Mouse (Mus musculus): ENCODE measurements around the gene Syvn1. TPM values are rescaled to one million over a fixed set of nuclear protein-coding genes. Genes with fewer than 3 reads are reported as not detected.
A peak's percentile ranks its signal among the peaks of the same experiment; 100 is the strongest.

Syvn1 gene
- total and polyA plus RNA-seq, 2 experiments = 7.6 to 64.7 TPM

GRCm38 (mm10) chr19:6013691-6014090, 32.7 kb upstream of the Syvn1 start:
- Histone ChIP-seq H3K9ac (ENCODE audit: low read depth, low read length) (no peak overlapping the region), H3K27me3 (ENCODE audit: control insufficient read depth, insufficient read depth, low read length) (no peaks in the 10 kb centered on the region), H3K36me3 (ENCODE audit: control insufficient read depth, insufficient read depth, low read length) (no peaks in the 10 kb centered on the region; the same call in 1 of the 2 replicates), H3K4me3 (ENCODE audit: insufficient read depth, low read depth, low read length) (no peak overlapping the region), H3K4me1 (ENCODE audit: control insufficient read depth, insufficient read depth, low read length) (peaks cover 10% of the 10 kb centered on the region), H3K79me2 (ENCODE audit: control insufficient read depth, insufficient read depth, low read length) (no peaks in the 10 kb centered on the region), H3K27ac (replicated peaks; ENCODE audit: insufficient read depth, low read depth, low read length) (no peak overlapping the region)
- DNase-seq (ENCODE audit: extremely low read depth, low read depth, low spot score) = no peak
- WGBS = 93% methylated on average over 10 of the region's 10 CpGs
- no peak for TF ChIP-seq POLR2A (IDR thresholded peaks at IDR 0.05; ENCODE audit: extremely low read depth, insufficient read depth, low read length)
- no peak for TF ChIP-seq CTCF (IDR thresholded peaks at IDR 0.05; ENCODE audit: low read depth, low read length)

GRCm38 (mm10) chr19:6014991-6015510, 31.3 kb upstream of the Syvn1 start:
- WGBS = under 1% methylated on average over 17 of the region's 18 CpGs
- no peaks in the 10 kb centered on the region for H3K27me3 ChIP-seq (ENCODE audit: control insufficient read depth, insufficient read depth, low read length)

GRCm38 (mm10) chr19:6015511-6016315, 30.7 kb upstream of the Syvn1 start, which contains the start of gene Capn1:
Capn1 (minus strand) TSS chr19:6015897.
- peak; percentile 15; the same call in 1 of the 2 replicates for TF ChIP-seq CTCF (IDR thresholded peaks at IDR 0.05; ENCODE audit: low read depth, low read length)
- TF ChIP-seq POLR2A (IDR thresholded peaks at IDR 0.05; ENCODE audit: extremely low read depth, insufficient read depth, low read length) = no peak
- H3K4me1 ChIP-seq (ENCODE audit: control insufficient read depth, insufficient read depth, low read length) = peaks cover 10% of the 10 kb centered on the region
- 8% methylated on average over 40 of the region's 40 CpGs for WGBS
- peak within 1 kb of the TSS; percentile 77 for H3K9ac ChIP-seq (ENCODE audit: low read depth, low read length)
- peak; percentile 41 for DNase-seq (ENCODE audit: extremely low read depth, low read depth, low spot score)
- H3K27me3 ChIP-seq (ENCODE audit: control insufficient read depth, insufficient read depth, low read length) = no peaks in the 10 kb centered on the region
- H3K4me3 ChIP-seq (ENCODE audit: insufficient read depth, low read depth, low read length) = peak within 1 kb of the TSS; percentile 58
- peak within 1 kb of the TSS; percentile 58 for H3K27ac ChIP-seq (replicated peaks; ENCODE audit: insufficient read depth, low read depth, low read length)
- H3K79me2 ChIP-seq (ENCODE audit: control insufficient read depth, insufficient read depth, low read length) = no peaks in the 10 kb centered on the region
- H3K36me3 ChIP-seq (ENCODE audit: control insufficient read depth, insufficient read depth, low read length) = no peaks in the 10 kb centered on the region; the same call in 1 of the 2 replicates

More at GRCm38 (mm10) chr19:6014991-6015510, 31.3 kb upstream of the Syvn1 start:
- TF ChIP-seq CTCF (IDR thresholded peaks at IDR 0.05; ENCODE audit: low read depth, low read length) (no peak), POLR2A (IDR thresholded peaks at IDR 0.05; ENCODE audit: extremely low read depth, insufficient read depth, low read length) (peak; percentile 32; the same call in 1 of the 2 replicates)
- Histone ChIP-seq H3K9ac (ENCODE audit: low read depth, low read length) (peak overlapping the region; percentile 77), H3K4me3 (ENCODE audit: insufficient read depth, low read depth, low read length) (peak overlapping the region; percentile 58), H3K4me1 (ENCODE audit: control insufficient read depth, insufficient read depth, low read length) (peaks cover 10% of the 10 kb centered on the region), H3K27ac (replicated peaks; ENCODE audit: insufficient read depth, low read depth, low read length) (peak overlapping the region; percentile 58), H3K36me3 (ENCODE audit: control insufficient read depth, insufficient read depth, low read length) (no peaks in the 10 kb centered on the region; the same call in 1 of the 2 replicates), H3K79me2 (ENCODE audit: control insufficient read depth, insufficient read depth, low read length) (no peaks in the 10 kb centered on the region)
- DNase-seq (ENCODE audit: extremely low read depth, low read depth, low spot score) = peak; percentile 65

- Histone ChIP-seq H3K27ac (replicated peaks; ENCODE audit: insufficient read depth, low read depth, low read length) (no peak overlapping the region), H3K9ac (ENCODE audit: low read depth, low read length) (no peak overlapping the region), H3K4me1 (ENCODE audit: control insufficient read depth, insufficient read depth, low read length) (peaks cover 10% of the 10 kb centered on the region), H3K4me3 (ENCODE audit: insufficient read depth, low read depth, low read length) (no peak overlapping the region), H3K36me3 (ENCODE audit: control insufficient read depth, insufficient read depth, low read length) (no peaks in the 10 kb centered on the region; the same call in 1 of the 2 replicates), H3K27me3 (ENCODE audit: control insufficient read depth, insufficient read depth, low read length) (no peaks in the 10 kb centered on the region), H3K79me2 (ENCODE audit: control insufficient read depth, insufficient read depth, low read length) (no peaks in the 10 kb centered on the region)
- WGBS = 81% methylated on average over 7 of the region's 7 CpGs
- DNase-seq (ENCODE audit: extremely low read depth, low read depth, low spot score) = no peak
- TF ChIP-seq POLR2A (IDR thresholded peaks at IDR 0.05; ENCODE audit: extremely low read depth, insufficient read depth, low read length) (no peak), CTCF (IDR thresholded peaks at IDR 0.05; ENCODE audit: low read depth, low read length) (no peak)
Observed at GRCm38 (mm10) chr19:6016532-6016931, 29.8 kb upstream of the Syvn1 start.

- no peak overlapping the region for H3K27ac ChIP-seq (replicated peaks; ENCODE audit: insufficient read depth, low read depth, low read length)
- 30% methylated on average over 15 of the region's 15 CpGs for WGBS
- H3K4me3 ChIP-seq (ENCODE audit: insufficient read depth, low read depth, low read length) = no peak overlapping the region
- no peaks in the 10 kb centered on the region for H3K79me2 ChIP-seq (ENCODE audit: control insufficient read depth, insufficient read depth, low read length)
- no peaks in the 10 kb centered on the region for H3K36me3 ChIP-seq (ENCODE audit: control insufficient read depth, insufficient read depth, low read length)
- no peaks in the 10 kb centered on the region for H3K27me3 ChIP-seq (ENCODE audit: control insufficient read depth, insufficient read depth, low read length)
- H3K9ac ChIP-seq (ENCODE audit: low read depth, low read length) = 0 out of 2 replicates have a peak overlapping the region, but pooled peaks have one; percentile 22
- peaks cover 10% of the 10 kb centered on the region for H3K4me1 ChIP-seq (ENCODE audit: control insufficient read depth, insufficient read depth, low read length)
- TF ChIP-seq CTCF (IDR thresholded peaks at IDR 0.05; ENCODE audit: low read depth, low read length) (peak; percentile 96), POLR2A (IDR thresholded peaks at IDR 0.05; ENCODE audit: extremely low read depth, insufficient read depth, low read length) (no peak)
- peak; percentile 85 for DNase-seq (ENCODE audit: extremely low read depth, low read depth, low spot score)
Observed at GRCm38 (mm10) chr19:6018142-6019089, 28.0 kb upstream of the Syvn1 start.

Measured in liver, adult 2 months (tissue).